ENCODE assay signal across 19 mouse cellular contexts in genomic region chr1:189304988-189305522, GRCm38 (mm10).
DNase-seq lines count a peak whose midpoint lies in the region; ATAC-seq and TF ChIP-seq lines count a peak whose summit lies in the region.
"Had no signal": no experiment of that assay in that cellular context is flagged by ENCODE, and none has a peak within 500 bp of the region (broad histone marks: within the 10 kb centered on the region; RNA-seq: fewer than 3 reads in every experiment).

No protein-coding gene starts in this region.

- no peak overlapping the region for H3K4me3 ChIP-seq in hindbrain, embryonic 10.5 days
- H3K4me3 ChIP-seq in hindbrain, postnatal 0 days (ENCODE audit: low read length) = no peak overlapping the region
- no peak overlapping the region for H3K4me3 ChIP-seq in neural tube, embryonic 11.5 days (ENCODE audit: low read depth, low read length)
- no peak overlapping the region for H3K4me3 ChIP-seq in hindbrain, embryonic 13.5 days
- H3K4me3 ChIP-seq in intestine, postnatal 0 days (ENCODE audit: low read depth, low read length) = no peak overlapping the region
- H3K4me3 ChIP-seq: heart, adult 2 months; limb, embryonic 15.5 days had no signal

- TF ChIP-seq CTCF in hindbrain, postnatal 0 days (IDR thresholded peaks at IDR 0.05; ENCODE audit: low read depth) = no peak
- TF ChIP-seq CTCF in intestine, postnatal 0 days (IDR thresholded peaks at IDR 0.05; ENCODE audit: low read depth) = no peak

- peaks cover 10% of the 10 kb centered on the region for H3K4me1 ChIP-seq in hindbrain, embryonic 10.5 days (replicated peaks)
- no peaks in the 10 kb centered on the region for H3K4me1 ChIP-seq in hindbrain, postnatal 0 days (ENCODE audit: insufficient read depth, low read length)
- no peaks in the 10 kb centered on the region for H3K4me1 ChIP-seq in neural tube, embryonic 11.5 days (ENCODE audit: control insufficient read depth, insufficient read depth, low read length)
- H3K4me1 ChIP-seq in hindbrain, embryonic 13.5 days (replicated peaks) = peaks cover 4% of the 10 kb centered on the region
- H3K4me1 ChIP-seq in intestine, postnatal 0 days (replicated peaks; ENCODE audit: control insufficient read depth, insufficient read depth, low read length) = no peaks in the 10 kb centered on the region
- H3K4me1 ChIP-seq: limb, embryonic 15.5 days had no signal

- H3K4me2 ChIP-seq in hindbrain, postnatal 0 days (ENCODE audit: low read depth, low read length) = no peak overlapping the region
- H3K4me2 ChIP-seq in neural tube, embryonic 11.5 days (ENCODE audit: low read depth) = no peak overlapping the region
- no peak overlapping the region for H3K4me2 ChIP-seq in hindbrain, embryonic 13.5 days
- H3K4me2 ChIP-seq in intestine, postnatal 0 days (replicated peaks; ENCODE audit: low read depth) = no peak overlapping the region
- H3K4me2 ChIP-seq: limb, embryonic 15.5 days had no signal

- no peak for DNase-seq in hindbrain, embryonic 10.5 days (ENCODE audit: low spot score)
- no peak for DNase-seq in hindbrain, postnatal 0 days (ENCODE audit: low spot score)
- DNase-seq in neural tube, embryonic 11.5 days (ENCODE audit: low spot score) = no peak
- DNase-seq in neural tube, embryonic 10.5 days (ENCODE audit: extremely low spot score, low spot score) = no peak
- no peak for DNase-seq in kidney, postnatal 4 days
- DNase-seq: adrenal gland, postnatal 36 days; cerebellum, adult 11 months; cerebellum, adult 9-11 months; gastrocnemius, postnatal 36 days; heart, adult 2 months; kidney, adult 18-20 months; layer of hippocampus, adult 9-11 months; lung, postnatal 4 days; retina, postnatal 1 day; thymus, postnatal 25 days had no signal

- ATAC-seq in hindbrain, postnatal 0 days = no peak
- peak; percentile 72; the same call in 1 of the 2 replicates for ATAC-seq in neural tube, embryonic 11.5 days (ENCODE audit: insufficient read depth, low FRiP score, low TSS enrichment)
- peak; percentile 32; the same call in 1 of the 2 replicates for ATAC-seq in hindbrain, embryonic 13.5 days (ENCODE audit: low FRiP score)
- ATAC-seq in intestine, postnatal 0 days = no peak

- H3K27me3 ChIP-seq in hindbrain, embryonic 10.5 days (ENCODE audit: insufficient read depth, poor library complexity, severe bottlenecking) = no peaks in the 10 kb centered on the region
- no peaks in the 10 kb centered on the region for H3K27me3 ChIP-seq in hindbrain, postnatal 0 days (ENCODE audit: insufficient read depth, low read length)
- H3K27me3 ChIP-seq in neural tube, embryonic 11.5 days (ENCODE audit: control insufficient read depth, insufficient read depth, low read length) = no peaks in the 10 kb centered on the region
- no peaks in the 10 kb centered on the region for H3K27me3 ChIP-seq in hindbrain, embryonic 13.5 days
- no peaks in the 10 kb centered on the region for H3K27me3 ChIP-seq in intestine, postnatal 0 days (replicated peaks; ENCODE audit: control insufficient read depth, insufficient read depth, low read length)
- H3K27me3 ChIP-seq: limb, embryonic 15.5 days had no signal

- WGBS in hindbrain, embryonic 10.5 days = 73% methylated on average over 8 of the region's 8 CpGs
- WGBS in hindbrain, postnatal 0 days = 68% methylated on average over 8 of the region's 8 CpGs
- 70% methylated on average over 8 of the region's 8 CpGs for WGBS in neural tube, embryonic 11.5 days
- 68% methylated on average over 8 of the region's 8 CpGs for WGBS in hindbrain, embryonic 13.5 days
- WGBS in intestine, postnatal 0 days = 74% methylated on average over 8 of the region's 8 CpGs

- no peaks in the 10 kb centered on the region for H3K36me3 ChIP-seq in hindbrain, embryonic 10.5 days
- H3K36me3 ChIP-seq in hindbrain, postnatal 0 days (ENCODE audit: insufficient read depth, low read length) = no peaks in the 10 kb centered on the region
- no peaks in the 10 kb centered on the region for H3K36me3 ChIP-seq in neural tube, embryonic 11.5 days (ENCODE audit: control insufficient read depth, insufficient read depth, low read length)
- H3K36me3 ChIP-seq in hindbrain, embryonic 13.5 days = no peaks in the 10 kb centered on the region
- no peaks in the 10 kb centered on the region for H3K36me3 ChIP-seq in intestine, postnatal 0 days (ENCODE audit: control insufficient read depth, insufficient read depth)
- H3K36me3 ChIP-seq: limb, embryonic 15.5 days had no signal

- H3K9me3 ChIP-seq in hindbrain, embryonic 10.5 days = no peaks in the 10 kb centered on the region
- H3K9me3 ChIP-seq in hindbrain, postnatal 0 days (ENCODE audit: low read length) = no peaks in the 10 kb centered on the region
- no peaks in the 10 kb centered on the region for H3K9me3 ChIP-seq in neural tube, embryonic 11.5 days (ENCODE audit: control insufficient read depth, low read length)
- H3K9me3 ChIP-seq in hindbrain, embryonic 13.5 days = no peaks in the 10 kb centered on the region
- no peaks in the 10 kb centered on the region for H3K9me3 ChIP-seq in intestine, postnatal 0 days (ENCODE audit: control insufficient read depth)
- H3K9me3 ChIP-seq: limb, embryonic 15.5 days had no signal

- H3K9ac ChIP-seq in hindbrain, postnatal 0 days (replicated peaks; ENCODE audit: low read length) = no peak overlapping the region
- no peak overlapping the region for H3K9ac ChIP-seq in neural tube, embryonic 11.5 days (ENCODE audit: low read length)
- H3K9ac ChIP-seq in hindbrain, embryonic 13.5 days = no peak overlapping the region
- no peak overlapping the region for H3K9ac ChIP-seq in intestine, postnatal 0 days (ENCODE audit: low read depth, low read length)
- H3K9ac ChIP-seq: limb, embryonic 15.5 days; liver, embryonic 14.5 days had no signal

- H3K27ac ChIP-seq in hindbrain, embryonic 10.5 days = peak overlapping the region; percentile 26; the same call in 1 of the 2 replicates
- no peak overlapping the region for H3K27ac ChIP-seq in hindbrain, postnatal 0 days
- H3K27ac ChIP-seq in neural tube, embryonic 11.5 days (ENCODE audit: low read depth, low read length) = no peak overlapping the region
- no peak overlapping the region for H3K27ac ChIP-seq in hindbrain, embryonic 13.5 days
- H3K27ac ChIP-seq in intestine, postnatal 0 days (ENCODE audit: low read depth, low read length) = no peak overlapping the region
- H3K27ac ChIP-seq: heart, adult 2 months; limb, embryonic 15.5 days; liver, embryonic 14.5 days had no signal

Comparison
In these comparisons a context has a peak if more than half of its experiments do, and no peak if none do; other contexts are left out.
1. ATAC-seq: peak in neural tube, embryonic 11.5 days (single experiment) and hindbrain, embryonic 13.5 days (single experiment); none in hindbrain, postnatal 0 days (single experiment) and intestine, postnatal 0 days (single experiment).